Mouse (Mus musculus) stomach, embryonic 14.5 days (tissue): Measurements from ENCODE around the gene Diaph3. TPM values are rescaled to one million over a fixed set of nuclear protein-coding genes. Genes with fewer than 3 reads are reported as not detected.
"Not testable (repeated sequence)": the region's sequence is repeated elsewhere in the genome, so short reads cannot be mapped to it uniquely, and the experiment has no call there.

Experiments used
- ATAC-seq: fragments of 200-750 bp; cut with Nextera tagmentation; 2 replicates; pipeline ENCODE4 v1.8.0; 2017; ENCODE audit warnings: low read depth, moderate TSS enrichment; ENCODE audit not compliant: insufficient number of reproducible peaks, insufficient read depth, low FRiP score
- H3K27ac ChIP-seq: fragments of 300-500 bp; sonication (generic); 2 replicates; pipeline ENCODE4 v1.5.1; 2014; ENCODE audit warnings: mild to moderate bottlenecking, low read length, moderate library complexity, mixed read lengths
- H3K27me3 ChIP-seq: fragments of 300-500 bp; sonication (generic); 2 replicates; pipeline ENCODE4 v1.6.1; 2014; ENCODE audit warnings: low read length, control low read depth, mixed read lengths; ENCODE audit not compliant: control insufficient read depth, insufficient read depth
- H3K36me3 ChIP-seq: fragments of 300-500 bp; sonication (generic); 2 replicates; pipeline ENCODE4 v1.6.1; 2014; ENCODE audit warnings: mild to moderate bottlenecking, control low read depth, low read length, moderate library complexity, mixed read lengths; ENCODE audit not compliant: control insufficient read depth, insufficient read depth
- H3K4me1 ChIP-seq: fragments of 300-500 bp; sonication (generic); 2 replicates; pipeline ENCODE4 v1.6.1; 2014; ENCODE audit warnings: low read length, control low read depth, mixed read lengths; ENCODE audit not compliant: control insufficient read depth, insufficient read depth
- H3K4me2 ChIP-seq: fragments of 300-500 bp; sonication (generic); replicated peaks from 2 replicates; pipeline ENCODE4 v1.6.1; 2014; ENCODE audit warnings: low read depth, low read length, control low read depth
- H3K4me3 ChIP-seq: fragments of 300-500 bp; sonication (generic); 2 replicates; pipeline ENCODE4 v1.5.1; 2014; ENCODE audit warnings: low read depth, low read length, control low read depth
- H3K9ac ChIP-seq: fragments of 300-500 bp; sonication (generic); replicated peaks from 2 replicates; pipeline ENCODE4 v1.6.1; 2014; ENCODE audit warnings: low read depth, mild to moderate bottlenecking, control low read depth, low read length, moderate library complexity, mixed read lengths
- H3K9me3 ChIP-seq: fragments of 300-500 bp; sonication (generic); 2 replicates; pipeline ENCODE4 v1.6.1; 2016; ENCODE audit warnings: low read depth, low read length, control low read depth; ENCODE audit not compliant: control insufficient read depth
- WGBS: fragments of 180-500 bp; shearing (Covaris S2); extraction: QIAGEN DNeasy Blood & Tissue Kit; methylation state at CpG from one replicate; pipeline ENCODE4 v1.1.7; 2014; 5-methylcytosine and 5-hydroxymethylcytosine counted together
- polyA plus RNA-seq: library from polyadenylated mRNA; unstranded; fragments of >200 nt; fragmentation: Nextera tagmentation; extraction: Ambion mirVana; gene quantifications from 2 replicates; pipeline ENCODE4 v1.2.1, GENCODE M21; 2014

The Diaph3 gene
- polyA plus RNA-seq, 1 experiment from 2014 or later: 23.4 TPM

DNA sequence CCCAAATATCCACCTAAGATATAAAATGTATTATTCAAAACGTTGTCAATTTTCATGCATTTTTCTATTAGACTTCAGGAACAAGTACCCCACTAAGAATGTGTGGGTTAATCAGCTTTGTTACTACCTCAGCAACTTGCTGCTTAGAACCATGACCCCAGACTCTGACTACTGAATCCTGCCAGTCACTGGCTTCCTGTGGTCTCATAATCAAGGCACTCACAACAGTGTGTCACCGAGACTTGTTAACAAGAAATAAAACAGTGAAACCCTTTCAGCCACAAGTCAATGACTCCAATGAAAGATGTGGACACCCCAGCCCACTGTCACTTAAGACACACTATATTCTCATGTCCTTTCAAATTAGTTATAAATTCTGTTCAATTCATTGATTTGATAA lies 42.9 kb downstream of the Diaph3 start:
- ATAC-seq: no peak
- Histone ChIP-seq H3K27ac (no peak overlapping the region), H3K9ac (no peak overlapping the region), H3K4me1 (no peaks in the 10 kb centered on the region), H3K4me3 (no peak overlapping the region), H3K36me3 (no peaks in the 10 kb centered on the region), H3K9me3 (no peaks in the 10 kb centered on the region), H3K27me3 (no peaks in the 10 kb centered on the region), H3K4me2 (no peak overlapping the region)
- whole genome bisulfite sequencing: 75% methylated on average over 2 of the region's 2 CpGs

DNA sequence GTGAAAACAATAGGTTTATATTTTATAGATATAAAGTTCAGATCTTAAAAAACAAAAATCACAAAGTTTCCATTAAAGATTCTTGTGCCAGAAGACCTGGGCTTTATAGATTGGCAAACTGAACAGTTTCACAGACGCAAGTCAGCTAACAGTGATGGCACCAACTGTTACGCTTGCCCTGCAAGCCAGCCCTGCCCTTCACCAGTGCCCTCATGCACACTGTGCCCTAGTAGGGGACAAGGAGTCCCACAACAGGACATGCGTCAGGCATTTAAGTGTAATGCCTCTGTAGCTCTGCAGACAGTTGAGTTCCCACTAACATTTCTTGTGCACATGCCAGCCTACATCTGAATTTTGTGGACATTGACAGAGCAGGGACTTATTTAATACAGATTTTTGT lies 49.5 kb downstream of the Diaph3 start:
- WGBS: 97% methylated on average over 3 of the region's 3 CpGs
- no peaks in the 10 kb centered on the region for H3K4me1 ChIP-seq
- H3K4me2 ChIP-seq: no peak overlapping the region
- no peak overlapping the region for H3K9ac ChIP-seq
- H3K27ac ChIP-seq: no peak overlapping the region
- H3K27me3 ChIP-seq: no peaks in the 10 kb centered on the region
- H3K9me3 ChIP-seq: no peaks in the 10 kb centered on the region
- no peak for ATAC-seq
- no peaks in the 10 kb centered on the region for H3K36me3 ChIP-seq
- H3K4me3 ChIP-seq: no peak overlapping the region

DNA sequence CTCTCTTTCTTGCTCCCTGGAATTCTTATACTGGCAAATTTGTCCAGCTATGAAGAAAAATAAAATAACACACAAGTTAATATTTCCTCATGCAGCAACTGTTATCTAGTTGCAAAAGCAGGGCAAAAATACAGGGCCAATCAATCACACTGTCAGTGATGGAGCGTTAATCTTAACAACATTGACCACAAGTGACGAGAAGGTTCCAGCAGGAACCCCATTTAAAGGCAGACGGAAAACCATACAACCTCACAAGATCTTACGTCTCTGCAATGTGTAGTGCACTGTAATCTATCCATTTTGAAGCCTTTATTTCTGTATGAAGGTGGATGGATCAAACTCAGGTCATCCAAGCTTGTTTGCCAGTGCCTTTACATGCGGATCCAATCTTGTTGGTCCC lies 49.9 kb downstream of the Diaph3 start:
- Histone ChIP-seq H3K4me1 (no peaks in the 10 kb centered on the region), H3K4me3 (no peak overlapping the region), H3K9me3 (no peaks in the 10 kb centered on the region), H3K36me3 (no peaks in the 10 kb centered on the region), H3K27me3 (no peaks in the 10 kb centered on the region), H3K9ac (no peak overlapping the region), H3K27ac (no peak overlapping the region), H3K4me2 (no peak overlapping the region)
- ATAC-seq: no peak
- 76% methylated on average over 5 of the region's 5 CpGs for WGBS

DNA sequence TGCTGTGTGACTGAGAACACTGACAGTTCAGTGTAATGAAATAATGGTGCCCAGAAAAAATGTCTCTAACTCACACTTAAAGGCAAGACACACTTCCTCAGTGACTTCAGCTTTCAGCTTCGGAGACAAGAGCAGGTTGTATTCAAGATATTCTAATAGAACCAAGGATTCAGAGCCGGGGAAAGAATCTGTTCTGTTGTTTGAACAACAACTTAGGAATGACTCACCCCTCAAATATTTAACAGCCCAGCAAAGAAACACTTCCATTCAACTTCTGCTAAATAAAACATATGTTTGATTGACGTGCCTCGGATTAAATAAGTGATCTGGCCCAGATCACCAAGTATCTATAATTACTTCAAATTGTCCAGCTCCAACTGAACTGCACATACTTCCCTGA lies 52.1 kb downstream of the Diaph3 start:
- Histone ChIP-seq H3K9me3 (no peaks in the 10 kb centered on the region), H3K27me3 (no peaks in the 10 kb centered on the region), H3K4me1 (no peaks in the 10 kb centered on the region), H3K9ac (no peak overlapping the region), H3K27ac (no peak overlapping the region), H3K4me3 (no peak overlapping the region), H3K36me3 (no peaks in the 10 kb centered on the region), H3K4me2 (no peak overlapping the region)
- WGBS: 65% methylated on average over 4 of the region's 4 CpGs
- no peak for ATAC-seq

DNA sequence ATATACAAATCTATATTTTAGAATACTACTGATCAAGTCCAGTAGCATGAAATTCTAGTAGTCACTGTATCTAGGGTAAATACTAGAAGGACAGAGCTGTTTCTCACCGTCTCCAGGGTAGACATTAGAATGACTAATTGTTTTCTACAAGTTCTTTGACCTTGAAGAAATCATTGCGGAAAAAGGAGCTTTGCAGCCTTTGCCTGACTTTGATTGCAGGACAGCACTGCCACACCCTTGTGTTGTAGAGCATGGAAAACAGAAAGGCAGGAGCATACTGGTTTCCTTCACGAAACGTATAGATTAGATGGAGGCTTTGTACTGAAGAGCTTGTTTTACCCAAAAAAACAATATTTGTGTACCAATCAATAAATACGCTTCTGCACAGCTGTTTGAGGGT lies 52.6 kb downstream of the Diaph3 start:
- Histone ChIP-seq H3K4me1 (no peaks in the 10 kb centered on the region), H3K27me3 (no peaks in the 10 kb centered on the region), H3K36me3 (no peaks in the 10 kb centered on the region), H3K27ac (no peak overlapping the region), H3K4me3 (no peak overlapping the region), H3K9me3 (no peaks in the 10 kb centered on the region), H3K9ac (no peak overlapping the region), H3K4me2 (no peak overlapping the region)
- ATAC-seq: no peak
- WGBS: 53% methylated on average over 5 of the region's 5 CpGs

DNA sequence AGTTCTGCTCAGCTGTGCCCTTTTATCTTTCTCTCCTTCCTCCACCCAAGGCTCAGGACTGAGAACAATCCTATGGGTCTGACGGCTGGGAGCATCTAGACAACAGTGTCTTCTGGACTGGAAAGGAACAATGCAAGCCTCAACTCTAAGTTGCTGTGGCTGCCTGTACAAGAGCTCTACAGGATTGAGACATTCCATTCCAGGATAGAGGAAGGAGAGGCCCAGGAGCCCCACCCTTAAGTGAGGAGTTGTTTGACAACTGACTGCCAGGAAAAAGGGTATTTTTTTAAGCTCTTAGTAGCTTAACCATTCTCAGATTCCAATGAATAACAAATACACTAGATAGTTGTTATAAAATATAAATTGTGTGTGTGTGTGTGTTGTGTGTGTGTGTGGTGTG lies 53.0 kb downstream of the Diaph3 start:
- Histone ChIP-seq H3K27ac (no peak overlapping the region), H3K9me3 (no peaks in the 10 kb centered on the region), H3K27me3 (no peaks in the 10 kb centered on the region), H3K9ac (no peak overlapping the region), H3K4me3 (no peak overlapping the region), H3K4me1 (no peaks in the 10 kb centered on the region), H3K36me3 (no peaks in the 10 kb centered on the region), H3K4me2 (no peak overlapping the region)
- no peak for ATAC-seq
- 61% methylated on average over 1 of the region's 1 CpGs for WGBS

DNA sequence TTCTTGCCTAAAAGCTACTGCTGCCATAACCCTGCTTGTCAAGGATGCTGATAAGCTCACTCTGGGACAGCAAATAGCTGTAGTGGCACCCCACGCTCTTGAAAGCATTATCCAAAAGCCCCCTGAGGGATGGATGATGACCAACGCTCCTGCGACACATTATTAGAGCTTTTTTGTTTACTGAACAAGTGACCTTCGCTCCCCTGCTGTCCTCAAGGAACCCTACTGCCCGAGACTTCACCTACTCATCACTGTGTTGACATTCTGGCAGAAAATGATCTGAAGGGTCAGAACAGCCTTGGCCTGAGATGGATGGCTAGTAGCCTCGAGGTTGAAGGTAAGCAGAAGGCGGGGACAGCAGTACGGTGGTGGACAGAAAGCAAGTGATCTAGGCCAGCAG lies 56.1 kb downstream of the Diaph3 start:
- not testable (repeated sequence) for H3K27ac ChIP-seq, H3K4me3 ChIP-seq, H3K36me3 ChIP-seq, H3K4me2 ChIP-seq, ATAC-seq, H3K9ac ChIP-seq, H3K4me1 ChIP-seq, H3K9me3 ChIP-seq, H3K27me3 ChIP-seq
- WGBS: 42% methylated on average over 8 of the region's 8 CpGs

DNA sequence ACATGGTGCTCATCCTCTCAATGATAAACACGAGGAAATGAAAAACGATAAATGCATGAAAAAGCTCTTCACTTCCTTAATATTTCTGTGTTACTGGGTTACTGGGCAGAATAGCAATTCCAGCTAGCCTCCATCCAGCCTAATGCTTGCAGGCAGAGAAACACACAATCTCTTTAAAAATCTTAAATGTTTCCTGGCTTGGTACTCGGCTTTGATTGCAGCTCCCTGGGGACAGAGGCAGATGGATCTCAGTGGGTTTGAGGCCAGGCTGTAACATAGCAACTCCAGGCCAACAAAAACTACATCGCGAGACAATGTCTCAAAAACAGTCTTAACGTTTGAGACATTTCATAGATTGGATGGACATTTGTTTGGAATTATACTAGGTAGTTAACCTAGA lies 57.1 kb downstream of the Diaph3 start:
- WGBS: 72% methylated on average over 6 of the region's 6 CpGs
- no peak for ATAC-seq
- Histone ChIP-seq H3K4me1 (no peaks in the 10 kb centered on the region), H3K9ac (no peak overlapping the region), H3K27me3 (no peaks in the 10 kb centered on the region), H3K27ac (no peak overlapping the region), H3K4me2 (no peak overlapping the region), H3K9me3 (no peaks in the 10 kb centered on the region), H3K36me3 (no peaks in the 10 kb centered on the region), H3K4me3 (no peak overlapping the region)

DNA sequence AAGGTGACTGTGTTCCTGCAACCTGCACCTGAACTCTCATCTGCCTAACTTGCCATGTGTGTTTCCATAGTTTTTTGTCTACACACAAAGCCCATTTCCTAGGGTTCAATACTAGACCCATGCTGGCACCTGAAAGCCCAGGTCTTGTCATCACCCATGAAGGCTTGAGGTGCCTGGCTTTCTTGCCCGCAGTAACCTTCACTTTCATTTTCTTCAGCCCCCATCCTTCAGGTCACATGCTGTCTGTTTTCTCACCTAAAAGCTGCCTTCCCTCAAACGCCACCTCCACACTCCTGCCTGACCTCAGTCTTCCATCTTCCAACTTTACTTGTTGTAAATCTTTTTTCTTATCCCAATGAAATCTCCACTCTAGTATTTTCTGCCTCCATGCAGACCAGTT lies 61.3 kb downstream of the Diaph3 start:
- H3K4me3 ChIP-seq: no peak overlapping the region
- H3K4me2 ChIP-seq: no peak overlapping the region
- no peak overlapping the region for H3K9ac ChIP-seq
- H3K36me3 ChIP-seq: no peaks in the 10 kb centered on the region
- ATAC-seq: no peak
- WGBS: 79% methylated on average over 2 of the region's 2 CpGs
- no peaks in the 10 kb centered on the region for H3K9me3 ChIP-seq
- no peaks in the 10 kb centered on the region for H3K27me3 ChIP-seq
- no peaks in the 10 kb centered on the region for H3K4me1 ChIP-seq
- no peak overlapping the region for H3K27ac ChIP-seq
